Mouse (Mus musculus) left cerebral cortex, postnatal 25 days (tissue): ENCODE results near the gene Plcg2. TPM values are rescaled to one million over a fixed set of nuclear protein-coding genes. Genes with fewer than 3 reads are reported as not detected.

Source experiments
- DNase-seq, 2 experiments: peaks; one replicate each; pipeline ENCODE4 v3.0.0; 2022; ENCODE audit warnings: low spot score in 2 of 2, mixed read lengths in 1 of 2
- intact Hi-C: fragments of 180-260 bp; cut with DNase I; formaldehyde crosslinking; loops from one replicate; pipeline ENCODE4 v1.15.1; 2025
- total RNA-seq, 2 experiments: library from RNA; stranded (reverse); gene quantifications; 2 replicates each; pipeline ENCODE4 v1.2.3; 2021

Plcg2 gene
- total RNA-seq, 2 experiments from 2014 or later, result 2.2 to 2.9 TPM

DNA sequence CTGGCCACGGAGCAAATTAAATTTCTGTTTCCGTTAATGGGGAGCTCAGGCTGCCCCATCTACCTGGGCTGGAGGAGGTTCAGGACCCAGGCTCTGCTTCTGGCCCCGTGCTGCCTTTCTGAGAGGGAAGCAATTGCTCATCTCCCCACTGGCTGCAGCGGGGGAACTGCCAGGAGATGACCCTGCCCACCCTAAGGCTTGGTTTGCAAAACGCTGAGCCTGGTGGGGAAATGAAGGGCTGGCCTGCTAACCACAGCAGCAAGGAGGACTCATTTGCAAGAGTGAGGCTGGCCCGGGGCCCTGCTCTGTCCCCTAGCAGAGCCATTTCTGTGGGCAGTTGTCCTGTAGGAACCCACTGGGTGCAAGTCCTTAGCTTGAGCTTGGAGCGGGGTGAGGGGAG is 39.7 kb downstream of the Plcg2 start:
- intact Hi-C loops, result no loop called here
- no peak for DNase-seq

DNA sequence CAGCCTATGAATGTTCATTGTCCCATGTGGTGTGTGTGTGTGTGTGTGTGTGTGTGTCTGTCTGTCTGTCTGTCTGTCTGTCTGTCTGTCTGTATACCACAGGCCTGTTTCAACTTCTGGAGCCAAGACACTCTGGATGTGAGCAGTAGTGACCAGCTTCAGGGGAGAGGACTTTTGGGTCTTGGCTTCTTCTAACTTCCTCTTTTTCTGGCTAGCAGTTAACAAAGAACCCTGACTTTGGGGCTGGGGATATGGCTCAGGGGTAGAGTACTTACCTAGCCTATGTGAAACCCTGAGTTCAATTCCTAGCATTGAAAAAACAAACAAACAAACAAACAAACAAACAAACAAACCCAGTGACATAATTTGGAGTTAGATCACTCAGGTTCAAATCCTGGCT is 44.9 kb downstream of the Plcg2 start:
- no peak for DNase-seq
- intact Hi-C loops, result no loop called here

DNA sequence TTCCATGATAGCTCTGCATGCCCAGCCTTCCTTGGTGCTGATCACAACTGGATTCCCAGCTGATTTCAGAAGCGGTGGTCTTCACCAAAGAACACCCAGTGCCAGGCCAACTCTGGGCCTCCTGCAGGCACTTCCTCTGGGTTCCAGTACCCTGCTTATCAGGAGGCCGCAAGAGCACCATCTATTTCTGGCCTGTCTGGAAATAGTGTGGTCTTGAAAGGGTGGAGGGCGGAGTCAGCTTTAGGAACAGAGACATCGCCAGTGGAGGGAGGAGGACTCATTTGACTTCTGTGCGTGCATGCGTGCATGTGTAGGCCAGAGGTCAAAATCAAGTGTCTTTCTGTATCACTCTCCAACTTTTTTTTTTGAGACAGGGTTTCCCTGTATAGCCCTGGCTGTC is 45.7 kb downstream of the Plcg2 start:
- intact Hi-C loops, result no loop called here
- DNase-seq, result peak in 1 of 2 experiments; percentile 6

DNA sequence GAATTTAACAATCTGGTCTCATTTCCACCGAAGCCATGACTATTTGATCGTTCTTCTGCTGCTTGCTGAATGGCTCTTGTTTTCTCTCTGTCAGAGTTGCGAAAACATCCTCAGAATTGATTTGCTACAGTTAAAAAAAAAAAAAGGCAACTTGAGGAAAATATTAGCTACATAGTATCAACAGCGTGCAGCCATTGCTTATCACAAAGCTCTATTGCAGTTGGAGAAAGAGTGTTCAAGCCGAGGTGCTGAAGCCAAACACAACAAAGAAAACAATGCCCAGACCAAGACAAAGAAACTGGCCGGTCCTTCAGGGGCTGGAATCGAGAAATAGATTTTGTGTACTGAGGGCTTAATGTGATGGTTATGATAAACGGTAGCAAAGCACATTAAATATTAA is 47.0 kb downstream of the Plcg2 start:
- intact Hi-C loops, result no loop called here
- DNase-seq, result no peak

DNA sequence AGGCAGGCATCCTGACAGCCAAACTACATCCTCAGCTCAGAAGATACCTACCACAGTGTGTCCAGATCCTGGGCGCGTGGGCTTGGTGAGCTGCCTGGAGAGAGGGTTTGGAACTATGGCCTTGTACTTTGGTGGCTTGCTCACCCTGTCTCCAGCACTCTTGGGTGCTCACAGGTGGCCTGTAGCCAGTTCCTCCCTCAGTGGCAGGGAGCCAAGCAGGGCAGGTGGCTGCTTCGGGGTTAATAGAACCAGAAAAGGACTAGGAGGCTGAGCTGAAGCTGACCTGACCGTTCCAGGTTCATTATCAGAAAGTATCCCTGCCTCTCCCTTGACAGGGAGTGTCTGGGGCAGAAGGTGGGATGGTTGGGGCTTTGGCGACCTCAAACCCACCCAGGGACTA is 48.3 kb downstream of the Plcg2 start:
- intact Hi-C loops, result no loop called here
- DNase-seq, result no peak

DNA sequence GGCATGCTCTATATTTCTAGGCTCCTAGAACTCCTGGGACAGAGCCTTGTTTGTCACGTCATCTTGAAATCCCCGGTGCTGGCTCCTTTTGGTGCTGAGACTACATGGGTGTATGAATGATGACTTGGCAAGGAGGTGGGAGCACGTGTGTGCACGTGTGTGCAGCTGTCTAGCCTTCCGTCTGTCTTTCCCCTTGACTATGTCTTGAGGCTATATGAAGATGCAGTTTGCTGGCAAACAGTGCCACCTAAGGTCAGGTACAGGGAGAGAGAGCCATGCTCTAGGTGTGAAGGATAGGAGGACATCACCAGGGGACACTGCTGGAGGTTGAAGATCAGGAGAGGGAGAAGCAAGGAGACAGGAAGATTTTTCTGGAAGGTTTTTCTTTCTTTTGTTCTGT is 49.9 kb downstream of the Plcg2 start:
- no peak for DNase-seq
- intact Hi-C loops, result no loop called here

DNA sequence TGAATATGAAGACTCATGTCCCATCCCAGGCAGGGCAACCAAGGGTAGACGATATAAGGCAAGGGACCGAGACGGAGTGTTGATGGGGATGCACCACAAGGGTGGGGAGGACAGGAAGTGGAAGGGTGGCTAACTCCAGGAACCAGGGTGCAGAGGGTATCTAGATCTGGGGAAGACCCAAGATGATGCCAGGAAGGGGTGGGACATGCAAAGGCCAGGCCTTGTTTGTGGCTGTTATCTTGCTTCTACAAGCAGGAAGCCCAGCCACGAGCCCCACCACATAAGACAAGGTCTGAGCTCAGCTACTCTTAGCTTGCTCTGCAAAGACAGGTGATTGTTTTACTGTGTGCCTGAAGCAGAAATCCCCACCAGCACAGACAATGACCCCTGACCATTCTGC is 50.4 kb downstream of the Plcg2 start:
- DNase-seq, result no peak
- intact Hi-C loops, result no loop called here

DNA sequence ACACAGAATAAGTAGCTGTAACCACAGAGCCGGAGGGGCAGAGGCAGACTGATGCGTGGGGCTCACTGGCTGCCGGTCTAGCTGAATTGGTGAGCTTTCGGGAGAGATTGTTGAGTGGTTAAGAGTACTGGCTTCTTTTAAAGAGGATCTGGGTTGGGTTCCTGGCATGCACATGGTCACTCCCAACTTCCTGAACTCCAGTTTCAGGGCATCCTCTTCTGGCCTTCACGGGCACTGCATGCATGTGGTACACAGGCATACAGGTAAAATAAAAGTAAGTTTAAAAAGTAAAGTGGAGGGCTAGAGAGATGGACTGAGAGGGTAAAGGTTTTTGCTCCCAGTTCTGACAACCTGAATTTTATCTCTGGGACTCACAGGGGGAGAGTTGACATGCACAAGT is 52.4 kb downstream of the Plcg2 start:
- DNase-seq, result no peak
- intact Hi-C loops, result no loop called here

DNA sequence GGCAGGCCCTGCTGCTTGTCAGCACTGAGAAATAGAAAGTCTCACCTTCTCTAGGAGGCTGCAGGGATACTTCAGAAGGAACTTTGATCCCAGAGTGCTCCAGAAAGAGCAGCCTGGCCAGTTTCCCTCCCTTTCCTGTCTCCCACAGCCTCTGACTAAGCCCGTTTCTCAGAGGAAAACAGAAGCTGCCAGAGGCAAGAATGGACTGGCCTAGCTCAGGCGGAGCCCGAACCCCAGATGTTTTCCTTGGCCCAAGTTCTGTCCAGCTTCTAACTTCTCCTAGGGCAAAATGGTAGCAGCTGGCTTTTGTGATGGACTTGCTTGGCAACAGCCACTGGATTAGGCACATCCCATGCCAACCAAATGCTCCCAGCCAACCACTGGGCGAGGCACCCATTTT is 62.9 kb downstream of the Plcg2 start:
- intact Hi-C loops, result loop anchor here (10.0 kb wide), 1 partner anchor 336 kb away; no protein-coding TSS in a partner anchor
- DNase-seq, result no peak

DNA sequence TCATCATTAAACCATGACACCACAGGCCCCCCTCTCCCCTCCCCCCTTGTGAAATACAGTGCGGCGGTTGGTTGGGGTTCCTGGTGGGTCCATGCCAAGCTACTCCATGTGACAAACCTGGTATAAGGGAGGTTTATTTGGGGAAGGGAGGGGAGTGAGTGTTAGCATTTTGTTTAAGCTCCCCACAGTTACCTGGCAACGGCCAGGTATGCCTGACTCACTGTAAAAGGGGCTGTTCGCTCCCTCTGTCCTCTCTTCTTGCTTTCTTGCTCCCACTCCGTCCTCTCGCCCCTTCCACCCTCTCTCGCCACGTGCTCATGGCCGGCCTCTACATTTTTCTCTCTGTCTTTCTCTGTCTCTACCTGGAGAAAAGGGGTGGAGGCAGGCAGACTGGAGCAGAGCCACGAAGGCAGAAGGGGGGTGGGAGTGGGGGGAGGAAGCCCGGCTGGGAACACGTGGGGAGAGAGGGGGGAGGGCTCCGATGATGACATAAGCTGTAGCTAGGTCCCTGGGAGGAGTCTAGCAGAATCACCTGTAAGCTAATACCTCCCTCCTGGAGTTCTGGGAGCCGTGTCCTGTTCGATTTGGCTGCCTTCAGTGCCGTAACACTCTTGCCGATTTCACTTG is 63.8 kb downstream of the Plcg2 start:
- intact Hi-C loops, result loop anchor here (10.0 kb wide), 1 partner anchor 337 kb away; no protein-coding TSS in a partner anchor
- no peak for DNase-seq

DNA sequence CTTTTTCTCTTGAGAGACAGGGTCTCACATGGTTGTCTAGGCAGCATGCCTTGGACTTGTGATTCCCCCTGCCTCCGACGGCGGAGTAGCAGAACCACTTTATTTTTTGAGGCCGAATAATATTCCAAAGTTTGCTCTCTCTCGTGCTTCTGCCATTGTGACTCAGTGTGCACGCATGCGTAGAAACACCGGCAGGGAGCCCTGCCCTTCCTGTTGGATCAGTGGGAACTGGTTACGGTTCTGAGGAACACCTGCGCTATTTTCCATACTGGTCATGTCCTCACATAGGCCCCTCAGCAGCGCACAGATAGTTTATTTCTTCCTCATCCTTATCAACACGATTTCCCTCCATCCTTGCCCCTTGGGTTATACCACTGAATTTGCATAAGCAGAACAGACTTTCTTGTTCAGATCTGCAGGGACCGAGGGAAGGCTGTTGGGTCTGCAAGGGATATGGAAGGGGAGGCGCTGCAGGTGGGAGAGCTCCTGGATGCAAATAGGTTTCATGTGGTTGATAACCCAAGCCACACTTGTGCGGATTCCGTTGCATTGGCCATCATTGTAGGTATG is 64.4 kb downstream of the Plcg2 start:
- intact Hi-C loops, result loop anchor here (10.0 kb wide), 1 partner anchor 338 kb away; no protein-coding TSS in a partner anchor
- no peak for DNase-seq

DNA sequence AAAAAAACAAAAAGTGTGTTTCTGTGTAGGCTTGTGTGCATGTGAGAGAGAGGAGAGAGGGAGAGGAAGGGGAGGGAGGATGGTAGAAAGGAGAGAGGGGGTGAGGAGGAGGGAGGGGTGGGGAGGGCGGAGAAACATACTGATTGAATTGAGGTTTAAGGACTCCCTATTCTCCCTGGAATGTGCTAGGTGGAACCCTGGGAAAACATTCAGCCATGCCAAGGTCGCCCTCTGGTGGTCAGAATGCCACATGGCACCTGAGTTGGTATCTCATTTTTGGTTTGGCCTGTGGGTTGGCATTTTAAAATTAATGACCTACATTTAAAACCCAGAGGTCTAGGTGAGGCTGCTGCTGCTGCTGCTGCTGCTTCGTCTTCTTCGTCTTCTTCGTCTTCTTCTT is 71.3 kb downstream of the Plcg2 start:
- intact Hi-C loops, result loop anchor here (2.0 to 10.0 kb wide), 2 partner anchors 95 to 345 kb away; no protein-coding TSS in a partner anchor
- peak; percentile 75 to 78 for DNase-seq

DNA sequence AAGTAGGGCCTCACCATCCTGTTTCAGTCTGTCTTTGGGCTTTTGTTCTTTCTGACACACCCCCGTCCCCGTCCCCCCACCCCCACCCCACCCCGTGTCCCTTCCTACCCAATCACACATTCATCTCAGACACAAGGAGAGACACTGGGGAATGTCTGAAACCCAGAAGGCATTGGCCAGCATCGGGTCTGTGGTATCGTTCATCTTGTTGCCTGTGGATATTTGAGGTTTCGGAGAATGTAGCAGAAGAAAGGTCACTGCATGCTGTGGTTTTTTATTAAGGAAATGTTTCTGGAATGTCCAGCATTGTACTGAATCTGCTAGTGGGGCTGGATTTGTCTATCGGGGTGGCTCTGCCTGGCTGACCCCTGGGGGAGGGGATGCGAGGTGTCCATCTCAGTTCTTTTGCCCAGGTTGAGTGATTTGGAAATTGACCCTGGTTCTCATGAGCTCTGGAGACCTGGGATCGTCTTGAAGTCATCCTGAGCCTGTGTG is 78.2 kb downstream of the Plcg2 start:
- DNase-seq, result no peak
- intact Hi-C loops, result no loop called here

DNA sequence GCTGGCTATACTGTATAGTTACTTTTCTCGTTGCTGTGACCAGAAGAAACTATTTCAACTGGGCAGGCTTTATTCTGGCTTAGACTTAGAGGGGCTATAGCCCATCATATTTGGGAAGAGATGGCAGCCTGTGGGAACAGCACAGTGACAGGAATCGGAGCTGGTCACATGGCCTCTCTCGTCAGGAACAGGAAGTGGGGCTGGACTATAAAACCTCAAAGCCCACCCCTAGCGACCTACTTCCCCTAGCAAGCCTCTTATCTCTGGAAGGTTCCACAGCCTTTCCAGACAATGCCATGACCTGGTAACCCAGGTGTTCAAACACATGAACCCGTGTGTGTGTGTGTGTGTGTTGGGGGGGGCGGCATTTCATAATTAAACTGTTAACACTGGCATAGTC is 79.0 kb downstream of the Plcg2 start:
- intact Hi-C loops, result no loop called here
- no peak for DNase-seq

DNA sequence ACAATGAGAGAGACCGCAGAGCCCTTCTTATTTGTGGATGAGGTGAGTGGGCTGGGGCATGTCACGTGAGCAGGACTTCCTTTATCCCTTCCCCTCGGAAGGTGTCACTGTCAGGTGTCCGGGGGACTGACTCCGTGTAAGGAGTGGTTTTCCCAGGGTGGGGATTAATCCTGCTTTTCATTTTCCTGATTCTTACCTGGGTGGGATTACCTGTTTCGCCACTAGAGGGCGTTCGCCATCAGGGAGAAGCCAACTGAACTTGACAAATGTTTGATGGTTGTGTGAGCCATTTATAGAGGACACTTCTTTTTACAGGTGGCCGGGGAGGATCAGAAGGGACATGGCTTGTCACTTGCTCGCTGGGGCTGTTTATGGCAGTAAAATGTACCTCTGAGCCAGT is 79.8 kb downstream of the Plcg2 start:
- intact Hi-C loops, result no loop called here

DNA sequence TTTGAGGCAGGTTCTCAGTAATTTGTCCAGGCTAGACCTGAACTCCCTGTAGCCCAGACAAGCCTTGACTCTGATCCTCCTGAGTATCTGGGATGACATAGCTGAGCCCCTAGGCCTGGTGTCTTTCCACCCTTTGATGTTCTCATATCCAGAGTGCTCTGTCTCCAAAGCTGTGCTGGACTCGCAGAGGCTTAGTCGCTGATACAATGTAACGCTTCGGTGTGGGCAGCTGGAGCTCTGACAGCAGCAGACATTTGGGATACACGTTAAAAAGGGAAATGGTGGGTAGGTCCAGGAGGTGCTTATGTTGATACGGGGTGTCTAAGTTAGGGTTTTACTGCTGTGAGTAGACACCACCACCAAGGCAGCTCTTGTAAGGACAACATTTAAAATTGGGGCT is 80.8 kb downstream of the Plcg2 start:
- DNase-seq, result peak in 1 of 2 experiments; percentile 9
- intact Hi-C loops, result no loop called here

More for the DNA sequence above, 79.8 kb downstream of the Plcg2 start:
- DNase-seq, result no peak

DNA sequence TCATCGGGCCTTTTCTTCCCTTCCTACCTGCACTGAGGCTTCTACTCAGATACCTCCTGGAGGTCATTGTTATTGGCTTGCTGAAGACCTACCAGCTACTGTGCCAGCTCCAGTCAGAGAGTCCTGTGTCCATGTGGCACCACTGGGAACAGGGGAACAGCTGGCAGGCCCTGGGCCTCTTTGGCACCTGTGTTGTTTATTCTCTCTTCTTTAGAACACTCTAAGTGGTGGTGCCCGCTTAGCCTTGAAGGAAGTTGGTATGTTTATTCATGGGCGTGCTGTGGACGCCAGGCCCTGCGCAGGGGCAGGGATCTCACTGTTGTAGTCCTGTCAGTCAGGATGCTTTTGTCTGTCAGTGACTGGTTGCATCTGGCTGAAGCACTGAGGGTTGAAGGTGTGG is 95.8 kb downstream of the Plcg2 start:
- intact Hi-C loops, result no loop called here
- no peak for DNase-seq

DNA sequence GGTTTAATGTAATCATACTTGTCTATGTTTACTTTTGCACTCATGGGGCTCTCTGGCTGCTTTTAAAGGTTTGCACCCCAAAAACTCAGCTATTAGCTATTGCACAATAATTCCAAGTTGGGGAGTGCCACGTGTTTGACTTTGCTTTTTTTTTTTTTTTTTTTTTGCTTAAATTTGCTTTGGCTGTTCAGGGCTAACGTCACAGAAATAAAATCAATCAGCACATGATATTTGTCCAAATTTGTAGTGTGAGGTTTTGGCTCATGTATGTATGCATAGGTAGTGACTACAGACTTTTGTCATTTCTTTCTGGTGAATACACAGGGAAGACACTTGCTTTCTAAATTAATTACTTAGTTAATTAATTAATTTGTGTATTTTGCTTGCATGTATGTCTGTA is 96.9 kb downstream of the Plcg2 start:
- intact Hi-C loops, result no loop called here
- DNase-seq, result no peak

DNA sequence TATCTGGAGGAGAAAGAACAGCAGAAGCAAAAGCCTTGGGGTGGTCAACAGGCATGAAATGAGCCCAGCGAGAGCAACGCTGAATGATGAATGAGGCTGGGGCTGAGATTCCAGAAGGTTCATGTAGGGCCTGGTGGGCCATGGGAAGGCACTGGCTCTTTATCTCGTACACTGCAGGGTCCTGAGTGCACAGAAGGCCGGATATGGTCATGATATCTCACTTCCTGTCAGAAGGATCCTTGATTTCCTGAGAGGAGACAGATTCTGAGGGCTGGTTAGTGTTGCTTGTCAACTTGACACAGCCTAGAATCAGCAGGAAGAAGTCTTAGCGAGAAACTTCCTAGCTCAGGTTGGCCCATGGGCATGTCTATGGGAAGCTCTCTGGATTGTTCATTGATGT is 98.7 kb downstream of the Plcg2 start:
- intact Hi-C loops, result no loop called here
- DNase-seq, result no peak

DNA sequence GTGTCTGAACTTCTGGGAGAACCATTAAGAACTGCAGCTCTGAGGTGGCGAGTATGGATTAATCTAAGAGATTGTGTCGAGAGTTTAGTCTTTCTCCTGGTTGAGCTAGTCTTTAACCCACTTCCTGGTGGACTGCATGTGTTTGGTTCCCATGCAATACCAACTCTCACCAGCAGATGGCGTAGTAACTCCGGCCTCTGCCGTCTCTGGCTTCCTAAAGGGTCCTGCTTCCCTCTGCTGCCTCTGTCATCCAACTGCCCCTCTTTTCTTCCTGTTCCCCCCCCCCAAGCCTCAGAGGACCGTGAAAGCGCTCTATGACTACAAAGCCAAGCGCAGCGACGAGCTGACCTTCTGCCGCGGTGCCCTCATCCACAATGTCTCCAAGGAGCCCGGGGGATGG is 102.7 kb downstream of the Plcg2 start:
- intact Hi-C loops, result no loop called here
- no peak for DNase-seq

DNA sequence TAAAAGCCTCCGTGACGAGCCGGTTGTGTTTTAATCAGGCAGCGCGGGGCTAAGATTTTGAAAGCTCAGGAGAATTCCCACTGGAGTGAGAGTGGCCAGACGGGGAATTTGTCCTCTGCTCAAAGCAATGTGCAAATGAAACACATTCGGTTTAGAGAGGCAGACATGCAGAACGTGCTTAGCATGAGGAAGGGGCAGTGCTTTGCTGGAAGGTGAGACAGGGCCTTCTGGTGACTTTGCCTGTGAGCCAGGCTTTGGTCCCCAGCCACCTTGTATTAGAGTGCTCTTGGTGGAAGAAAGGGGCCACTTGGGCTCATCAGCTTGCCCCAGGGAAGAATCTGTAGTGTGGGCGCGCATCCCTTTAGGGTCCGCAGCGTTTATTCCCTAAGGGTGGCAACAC is 106.0 kb downstream of the Plcg2 start:
- intact Hi-C loops, result no loop called here
- DNase-seq, result no peak

DNA sequence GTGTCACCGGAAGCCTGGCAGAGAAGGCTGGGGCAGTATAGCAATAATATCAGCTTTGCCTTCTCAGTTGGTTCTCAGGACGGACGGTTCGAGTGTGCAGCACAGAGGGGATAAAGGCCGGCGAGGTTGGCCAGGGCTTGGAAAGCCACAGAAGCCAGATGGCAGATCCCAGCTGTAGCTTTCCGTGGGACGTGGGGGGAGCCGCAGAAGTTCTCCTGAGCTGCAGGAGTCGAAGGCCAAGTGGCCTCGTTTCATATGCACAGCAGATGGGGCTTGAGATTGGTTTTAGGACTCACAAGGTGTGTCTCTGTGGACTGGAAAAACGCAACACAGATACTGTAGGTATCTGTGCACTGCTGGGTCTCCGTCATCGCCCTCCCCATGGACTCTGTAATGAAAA is 106.6 kb downstream of the Plcg2 start:
- intact Hi-C loops, result no loop called here
- no peak for DNase-seq
